Mouse (Mus musculus) 3134 (cell line): Measurements from ENCODE around the gene Nyap1.

Experiments
- DNase-seq: peaks from one replicate; pipeline ENCODE4 v3.0.0-alpha.2; 2011; ENCODE audit warnings: low spot score; ENCODE audit not compliant: insufficient read length; ENCODE audit errors: extremely low read depth

Gene Nyap1

DNA sequence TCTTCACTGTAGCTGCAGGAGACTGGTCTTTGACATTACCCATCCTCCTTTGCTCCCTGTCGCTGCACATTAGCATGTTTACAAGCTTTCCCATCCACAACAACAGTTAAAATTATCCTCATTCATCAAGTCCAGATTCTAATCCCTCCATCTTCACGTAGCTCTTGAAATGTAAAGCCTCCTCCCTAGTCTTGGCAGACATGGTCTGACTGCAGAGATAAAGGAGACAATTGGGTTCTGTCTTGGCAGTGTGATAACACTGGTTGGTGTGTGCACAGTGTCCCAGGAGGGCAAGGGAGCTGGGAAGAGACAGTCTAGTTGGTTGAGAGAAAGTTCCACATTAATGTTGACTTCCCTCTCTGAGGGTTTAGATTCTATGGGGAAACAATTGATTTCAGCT lies 41.6 kb downstream of the Nyap1 start:
- DNase-seq: no peak

DNA sequence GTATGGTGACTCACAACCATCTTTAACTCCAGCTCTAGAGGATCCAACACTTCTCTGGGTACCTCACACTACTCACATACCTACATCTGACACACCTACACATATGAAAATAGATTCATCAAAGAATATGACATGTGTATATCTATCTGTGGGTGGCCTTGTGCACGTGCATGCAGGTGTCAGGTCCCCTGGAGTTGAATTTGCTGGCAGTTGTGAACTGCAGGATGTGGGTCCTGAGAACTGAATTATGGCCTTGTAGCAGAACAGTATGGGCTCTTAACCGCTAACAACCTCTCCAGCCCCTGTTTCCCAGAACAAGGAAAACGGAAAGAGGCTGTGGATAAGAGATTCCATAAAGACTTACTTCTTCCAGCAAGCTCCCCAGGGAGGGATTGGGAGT lies 42.3 kb downstream of the Nyap1 start:
- DNase-seq: peak; percentile 12

DNA sequence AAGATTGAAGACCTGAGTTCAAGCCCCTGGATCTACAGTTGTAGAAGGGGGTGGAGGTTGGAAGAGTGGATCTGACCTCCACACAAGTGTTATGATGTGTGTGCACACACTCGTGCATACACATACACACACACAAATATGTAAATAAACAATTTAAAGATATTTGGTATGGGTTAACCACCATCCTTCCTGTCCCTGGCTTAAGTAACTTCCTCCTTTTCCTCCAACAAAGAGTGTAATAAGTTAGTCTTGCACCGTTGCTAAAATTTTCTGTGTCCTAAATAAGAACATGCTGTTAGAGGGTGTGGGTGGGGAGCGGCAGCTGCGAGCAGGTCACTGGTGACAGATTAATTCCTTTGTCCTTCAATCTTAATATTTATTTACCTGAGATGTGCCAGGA lies 45.5 kb downstream of the Nyap1 start:
- no peak for DNase-seq

DNA sequence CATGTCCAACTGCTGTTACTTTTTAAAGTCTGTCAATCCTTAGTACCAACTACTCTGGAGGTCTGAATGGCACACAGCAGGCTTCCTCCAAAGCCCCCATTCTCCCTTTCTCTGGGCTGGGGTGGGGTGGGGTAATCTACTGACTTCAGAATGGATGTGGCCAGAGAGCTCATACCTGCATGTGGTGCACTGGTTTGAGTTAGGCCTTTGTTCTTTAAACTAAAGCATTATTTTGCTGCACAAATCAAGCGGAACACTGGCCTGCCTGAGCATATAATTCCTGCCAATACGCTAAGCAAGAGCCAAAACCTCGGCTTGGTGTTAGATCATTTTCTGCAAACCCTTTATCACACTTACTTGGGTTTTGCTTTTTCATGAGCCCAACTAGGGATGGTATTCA lies 46.6 kb downstream of the Nyap1 start:
- DNase-seq: no peak

DNA sequence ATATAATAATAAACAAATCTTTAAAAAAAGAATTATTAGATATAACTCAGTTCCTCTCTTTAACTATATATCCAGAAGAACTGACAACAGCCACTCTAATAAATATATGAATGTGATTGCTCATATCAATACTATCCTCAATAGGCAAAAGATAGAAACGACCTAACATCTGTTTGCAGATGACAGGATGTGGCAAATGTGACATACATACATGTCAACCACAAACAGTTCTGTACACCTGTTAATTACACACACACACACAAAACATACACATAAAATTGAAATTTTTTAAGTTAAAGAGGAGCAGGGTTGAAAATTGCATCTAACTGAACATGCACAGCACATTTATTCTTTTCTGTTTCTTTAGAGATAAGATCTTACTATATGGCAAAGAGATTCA lies 49.5 kb downstream of the Nyap1 start:
- DNase-seq: no peak

DNA sequence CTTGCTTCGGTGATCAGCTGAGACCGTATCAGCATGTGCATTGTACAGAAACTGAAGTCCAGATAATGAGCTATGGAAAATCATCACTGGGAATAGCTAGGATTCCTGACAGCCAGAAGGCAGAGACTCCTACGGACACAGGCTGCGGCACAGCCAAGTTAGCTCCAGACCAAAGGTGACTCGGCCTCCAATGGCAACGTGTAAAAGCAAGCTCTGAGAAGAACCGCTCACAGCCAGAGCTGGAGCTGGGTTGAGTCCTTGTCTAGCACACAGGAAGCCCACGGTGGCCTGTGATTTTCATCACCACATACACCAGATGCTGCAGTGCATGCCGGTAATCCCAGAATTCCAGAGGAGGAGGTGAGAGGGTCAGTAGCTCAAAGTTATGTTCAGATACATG lies 50.9 kb downstream of the Nyap1 start:
- no peak for DNase-seq

DNA sequence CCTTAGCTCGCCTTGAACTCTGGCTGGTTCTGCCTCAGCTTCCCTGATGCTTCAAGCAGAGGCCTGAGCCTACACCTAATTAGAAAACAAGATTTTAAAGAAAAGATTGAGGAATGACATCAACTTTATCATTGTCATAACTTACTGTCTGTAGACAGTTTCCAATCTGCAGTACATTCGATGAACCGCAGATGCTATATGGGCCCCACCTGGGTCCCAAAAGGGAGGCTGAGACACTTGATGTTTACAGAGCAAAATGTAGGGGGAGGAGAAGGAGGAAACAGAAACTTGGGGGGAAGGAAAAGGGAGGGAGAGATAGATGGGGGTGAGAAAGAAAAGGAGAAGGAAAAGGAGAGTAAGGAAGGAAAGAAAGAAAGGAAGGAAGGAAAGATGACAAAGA lies 51.4 kb downstream of the Nyap1 start:
- no peak for DNase-seq

DNA sequence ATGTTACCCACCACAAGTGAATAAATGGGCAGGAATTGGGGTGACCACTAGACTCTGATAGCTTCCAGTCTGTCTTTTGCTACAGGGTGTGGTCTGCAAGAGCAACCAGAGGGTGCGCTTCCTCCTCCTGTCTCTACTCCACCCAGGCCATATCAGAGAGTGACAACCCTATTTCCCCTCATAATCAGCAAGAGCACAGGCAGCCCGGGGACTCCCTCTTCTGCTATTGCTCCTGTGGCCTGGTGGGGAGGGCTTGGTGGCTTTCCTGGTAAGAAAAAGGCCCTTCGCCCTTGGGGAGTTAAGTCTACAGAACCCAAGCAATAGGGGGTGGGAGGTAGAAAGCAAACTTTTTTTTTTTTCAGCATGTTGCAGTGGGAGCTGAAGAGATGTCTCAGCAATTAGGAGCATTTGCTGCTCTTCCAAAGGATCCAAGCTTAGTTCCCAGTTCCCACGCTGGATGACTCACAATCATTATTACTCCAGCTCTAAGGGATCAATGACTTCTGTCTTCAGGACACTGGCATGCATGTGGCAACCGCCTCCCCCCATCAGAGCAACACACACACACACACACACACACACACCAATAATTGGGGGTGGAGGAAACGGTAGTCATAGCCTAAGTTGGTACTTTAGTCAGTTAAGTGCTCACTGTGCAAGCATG lies 55.1 kb downstream of the Nyap1 start:
- DNase-seq: no peak

DNA sequence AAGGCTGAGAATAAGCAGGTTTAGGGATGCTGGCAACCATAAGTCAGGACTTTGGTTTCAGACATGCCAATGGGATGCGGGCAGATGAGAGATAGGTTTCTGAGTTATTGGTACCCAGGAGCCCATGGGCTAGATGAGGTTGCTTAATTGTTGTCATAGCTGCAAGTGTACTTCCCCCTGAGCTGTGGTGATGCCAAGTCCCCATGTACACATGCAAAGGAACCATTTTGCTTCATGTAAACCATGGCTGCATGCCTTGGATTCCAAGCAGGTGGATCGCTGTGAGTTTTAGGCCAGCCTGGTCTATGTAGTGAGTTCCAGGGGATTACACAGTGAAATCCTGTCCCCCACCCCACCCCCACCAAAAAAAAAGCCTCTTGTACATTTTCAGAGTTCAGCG lies 55.8 kb downstream of the Nyap1 start:
- no peak for DNase-seq

DNA sequence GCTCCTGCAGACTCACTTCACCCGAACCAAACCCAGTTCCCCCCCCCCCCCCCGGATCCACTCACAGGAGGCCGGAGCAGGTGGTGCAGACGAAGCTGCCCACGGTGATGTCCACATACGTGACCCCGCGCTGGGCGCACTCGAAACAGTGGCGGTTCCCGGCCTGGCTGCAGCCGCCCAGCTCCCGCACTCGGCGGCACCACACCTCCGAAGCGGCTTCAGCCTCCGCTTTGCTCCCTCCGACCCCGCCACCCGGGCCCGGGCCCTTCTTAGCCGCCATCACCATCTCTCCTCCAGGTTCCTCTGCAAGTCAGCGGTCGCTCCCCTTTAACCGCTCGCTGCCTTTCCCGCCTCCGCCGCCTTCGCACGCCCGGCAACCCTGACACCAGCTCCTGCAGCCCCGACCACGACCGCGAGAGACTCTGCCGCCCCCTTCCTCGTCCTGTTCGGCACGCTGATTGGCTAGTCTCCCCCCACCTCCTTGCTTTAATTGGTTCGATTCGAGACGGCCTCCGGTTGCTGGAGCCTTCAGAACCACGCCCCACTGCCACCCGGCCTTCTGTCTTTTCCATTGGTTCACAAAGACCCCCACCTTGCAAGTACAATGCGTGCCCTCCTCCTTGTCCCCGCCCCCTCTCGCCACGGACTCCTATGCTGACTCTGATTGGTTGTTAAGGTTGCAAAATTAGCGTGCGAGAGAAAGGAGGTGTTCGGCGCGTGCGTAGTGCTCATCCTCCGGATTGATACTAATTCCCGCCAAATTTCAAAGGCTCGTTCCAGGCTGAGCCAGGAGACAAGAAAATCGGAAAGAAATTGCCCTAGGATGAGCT lies 56.9 kb downstream of the Nyap1 start, which contains the start of gene Agfg2:
TSS of gene Agfg2 (minus strand) at position 433 of the 830 bp plus-strand sequence.
- peak; percentile 97 for DNase-seq

DNA sequence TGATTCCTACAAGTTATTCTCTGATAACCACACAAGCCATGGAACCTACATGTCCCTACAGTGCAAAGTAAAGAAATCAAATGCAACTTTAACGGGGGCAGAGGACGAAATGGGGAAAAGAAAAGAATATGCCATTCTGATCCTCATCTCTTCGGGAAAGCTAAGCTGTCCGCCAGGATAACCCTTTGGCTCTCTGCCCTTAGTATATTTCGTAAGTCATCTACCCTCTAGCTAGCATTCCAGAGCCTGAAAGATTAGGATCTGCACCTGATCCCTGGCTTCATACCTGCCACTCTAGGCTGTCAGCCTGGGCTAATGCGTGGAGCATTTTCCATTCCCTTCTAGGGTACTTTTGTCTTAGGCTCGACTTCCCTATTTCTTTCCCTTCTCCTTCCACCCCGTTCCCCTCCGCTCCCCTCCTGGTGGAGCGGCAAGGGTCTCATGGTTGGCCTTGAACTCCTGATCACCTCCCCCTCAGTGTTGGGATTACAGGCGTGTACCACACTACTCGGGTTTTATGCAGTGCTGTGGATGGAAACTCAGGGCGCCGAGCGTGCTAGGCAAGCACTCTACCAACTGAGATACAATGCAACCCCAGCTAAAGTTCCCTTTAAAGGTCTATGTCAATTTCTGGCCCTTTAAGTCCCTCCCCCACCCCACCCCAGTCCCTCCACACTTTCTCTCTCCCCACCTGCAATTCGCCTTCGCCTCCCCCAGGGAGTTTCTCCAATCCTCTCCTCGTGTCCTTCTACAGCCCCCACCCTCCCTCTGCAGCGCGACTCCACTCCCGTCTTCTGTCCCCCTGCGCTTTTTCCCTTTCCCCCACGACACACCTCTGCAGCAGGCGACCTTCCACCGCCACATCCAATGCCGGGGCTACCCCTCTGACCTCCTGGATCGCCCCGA lies 57.8 kb downstream of the Nyap1 start:
- DNase-seq: no peak

DNA sequence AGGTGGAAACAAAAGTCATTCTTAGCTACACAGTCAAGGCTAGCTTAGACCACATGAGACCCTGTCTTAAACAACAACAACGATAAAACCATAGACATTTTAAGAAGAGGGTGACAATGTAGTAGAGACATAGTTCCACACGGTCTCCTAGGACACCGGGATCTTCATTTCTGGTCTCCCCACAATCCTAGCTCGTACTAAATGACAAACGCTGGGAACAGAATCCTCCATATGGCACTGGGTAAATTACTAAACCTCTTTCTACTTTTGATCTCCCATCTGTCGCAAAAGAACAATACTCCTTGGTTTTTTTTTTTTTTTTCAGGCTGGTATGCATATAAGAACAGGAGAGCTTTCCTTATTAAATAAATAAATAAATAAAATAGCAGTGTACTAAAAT lies 58.9 kb downstream of the Nyap1 start:
- no peak for DNase-seq
